Mouse (Mus musculus) adrenal gland (tissue): Measurements from ENCODE around the gene Vmn2r116.
"Not testable (repeated sequence)": the region's sequence is repeated elsewhere in the genome, so short reads cannot be mapped to it uniquely, and the experiment has no call there.

Experiments used
- intact Hi-C: fragments of 180-260 bp; cut with DNase I; formaldehyde crosslinking; loops from one replicate; pipeline ENCODE4 v1.15.1; 2025
- long read RNA-seq, 2 experiments: library from polyadenylated mRNA; unstranded; transcript quantifications; one replicate each; pipeline ENCODE4 v2.0.0; 2020; ENCODE audit warnings: borderline replicate concordance in 1 of 2; ENCODE audit not compliant: insufficient replicate concordance in 1 of 2

The Vmn2r116 gene
- long read RNA-seq, experiment 1, result 0 reads
- long read RNA-seq, experiment 2, result 0 reads

DNA sequence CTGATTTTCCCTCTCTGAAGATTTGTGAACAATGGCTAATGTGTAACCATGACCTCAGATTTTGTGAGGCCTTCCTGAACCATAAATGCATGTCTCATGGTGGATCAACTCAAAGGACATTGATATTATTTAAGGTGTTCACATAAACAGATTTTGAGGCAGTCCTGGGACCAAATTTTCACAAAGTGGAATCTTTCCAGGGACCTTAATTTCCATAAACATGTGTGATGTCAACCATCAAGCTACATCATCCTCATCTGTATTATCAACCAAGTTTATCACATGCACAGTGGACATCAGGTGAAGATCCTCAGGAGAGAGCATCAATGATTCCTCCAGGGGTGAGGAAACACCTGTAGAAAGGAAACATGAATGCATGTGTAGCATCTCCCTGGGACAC lies at the start of gene Vmn2r116:
TSS of gene Vmn2r116 (plus strand) at position 301 of the 400 bp plus-strand sequence.
- intact Hi-C loops, result not testable (repeated sequence)

DNA sequence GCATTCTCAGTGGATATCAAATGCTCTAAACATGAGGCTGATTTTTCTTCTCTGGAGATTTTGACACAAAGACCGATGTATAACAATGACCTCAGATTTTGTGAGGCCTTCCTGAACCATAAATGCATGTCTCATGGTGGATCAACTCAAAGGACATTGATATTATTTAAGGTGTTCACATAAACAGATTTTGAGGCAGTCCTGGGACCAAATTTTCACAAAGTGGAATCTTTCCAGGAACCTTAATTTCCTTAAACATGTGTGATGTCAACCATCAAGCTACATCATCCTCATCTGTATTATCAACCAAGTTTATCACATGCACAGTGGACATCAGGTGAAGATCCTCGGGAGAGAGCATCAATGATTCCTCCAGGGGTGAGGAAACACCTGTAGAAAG lies 41.0 kb upstream of the Vmn2r116 start, which contains the start of gene Vmn2r115:
TSS of gene Vmn2r115 (plus strand) at position 301 of the 400 bp plus-strand sequence.
- intact Hi-C loops, result not testable (repeated sequence)

DNA sequence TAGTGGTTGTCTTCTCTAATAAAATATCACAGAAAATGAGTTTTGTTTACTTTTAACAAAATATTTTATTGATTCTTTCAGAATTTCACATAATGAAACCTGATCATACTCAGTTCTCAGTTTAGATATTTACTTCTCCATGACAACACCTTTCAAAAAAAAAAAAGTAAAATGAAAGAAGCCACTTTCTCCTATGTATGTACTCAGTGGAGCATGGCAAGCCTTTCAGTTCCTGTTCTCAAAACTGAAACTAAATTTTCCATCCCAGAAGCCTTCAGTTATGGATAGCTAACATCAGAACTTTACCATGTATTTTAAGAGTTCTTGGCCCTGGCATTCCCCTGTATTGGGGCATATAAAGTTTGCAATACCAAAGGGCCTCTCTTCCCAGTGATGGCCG lies 32.8 kb upstream of the Vmn2r116 start:
- intact Hi-C loops, result no loop called here

DNA sequence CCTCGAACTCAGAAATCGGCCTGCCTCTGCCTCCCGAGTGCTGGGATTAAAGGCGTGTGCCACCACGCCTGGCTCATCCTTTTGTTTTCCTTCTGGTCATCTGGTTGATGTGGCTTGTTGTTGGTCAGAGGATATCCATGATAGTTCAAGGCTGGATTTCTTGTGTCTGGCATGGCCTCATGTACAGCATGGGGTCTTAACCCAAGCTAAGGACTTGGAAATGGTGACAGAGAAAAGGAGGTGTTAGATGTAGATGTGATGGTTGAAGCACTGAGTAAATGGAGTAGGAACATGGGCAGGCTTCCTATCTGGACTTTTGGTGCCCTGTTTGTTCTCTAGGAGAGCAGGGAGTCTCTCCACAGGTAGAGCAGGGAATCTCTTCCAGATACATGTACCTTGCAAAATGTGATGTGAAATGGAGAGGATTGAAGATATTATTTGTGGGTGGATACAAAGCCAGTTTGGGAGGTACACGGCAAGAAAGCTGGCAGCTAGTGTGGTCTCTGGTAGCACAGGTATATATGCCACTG lies 48.8 kb downstream of the Vmn2r116 start:
- intact Hi-C loops, result loop anchor here (2.0 kb wide), 1 partner anchor 80 kb away; no protein-coding TSS in a partner anchor
